Mouse (Mus musculus) inflammation-experienced regulatory T-cells, adult 6 months (primary cell): ENCODE data around the gene Gm12394. TPM values are rescaled to one million over a fixed set of nuclear protein-coding genes. Genes with fewer than 3 reads are reported as not detected.
"Not testable (repeated sequence)": the region's sequence is repeated elsewhere in the genome, so short reads cannot be mapped to it uniquely, and the experiment has no call there.

ENCODE experiments used
- ATAC-seq: one replicate; pipeline ENCODE4 v1.8.0; 2017
- polyA plus RNA-seq, 3 experiments: library from polyadenylated mRNA; unstranded; fragments of 100-300 nt; shearing (Covaris generic); gene quantifications; one replicate each; pipeline ENCODE4 v1.2.1; 2017

Gm12394 gene
- not detected for polyA plus RNA-seq

- ATAC-seq: not testable (repeated sequence)
Measured at GRCm38 (mm10) chr4:42856671-42857070, at the start of gene Gm12394. Gene Gm12394, minus strand, starts transcription at chr4:42856771.

- no peak for ATAC-seq
Measured at GRCm38 (mm10) chr4:42904966-42905365, 48.4 kb upstream of the Gm12394 start.

GRCm38 (mm10) chr4:42904523-42904922, 48.0 kb upstream of the Gm12394 start:
- ATAC-seq: no peak

DNA sequence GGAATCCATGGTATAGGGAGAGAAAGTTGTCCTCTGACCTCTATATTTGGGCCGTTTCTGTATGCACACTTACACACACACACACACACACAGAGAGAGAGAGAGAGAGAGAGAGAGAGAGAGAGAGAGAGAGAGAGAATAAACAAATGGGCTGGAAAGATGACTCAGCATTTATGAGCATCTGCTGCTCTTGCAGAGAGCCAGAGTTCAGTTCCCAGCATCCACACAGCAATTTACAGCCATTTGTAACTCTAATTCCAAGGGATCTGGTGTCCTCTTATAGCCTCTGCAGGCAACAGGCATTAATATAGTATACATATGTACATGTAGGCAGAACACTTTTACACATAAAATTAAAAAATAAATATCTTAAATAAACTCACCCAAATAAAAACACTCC, 47.4 kb upstream of the Gm12394 start:
- no peak for ATAC-seq

DNA sequence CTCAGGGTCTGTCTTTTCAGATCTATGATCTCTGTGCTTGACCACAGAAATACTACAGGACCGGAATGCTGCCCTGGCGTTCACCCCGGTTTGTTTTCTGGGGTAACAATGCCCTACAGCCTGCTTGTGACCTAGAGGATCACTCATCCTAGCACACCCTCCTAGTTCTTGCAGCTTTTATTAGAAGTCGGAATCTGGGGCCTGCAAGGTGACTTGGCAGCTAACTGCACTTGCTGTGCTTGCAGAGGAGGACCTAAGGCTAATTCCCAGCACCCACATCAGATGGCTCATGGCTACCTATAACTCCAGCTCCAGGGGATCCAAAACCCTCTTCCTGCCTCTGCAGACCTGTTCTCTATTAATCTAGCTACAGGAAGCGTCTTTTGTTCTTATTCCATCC, 46.2 kb upstream of the Gm12394 start:
- no peak for ATAC-seq

DNA sequence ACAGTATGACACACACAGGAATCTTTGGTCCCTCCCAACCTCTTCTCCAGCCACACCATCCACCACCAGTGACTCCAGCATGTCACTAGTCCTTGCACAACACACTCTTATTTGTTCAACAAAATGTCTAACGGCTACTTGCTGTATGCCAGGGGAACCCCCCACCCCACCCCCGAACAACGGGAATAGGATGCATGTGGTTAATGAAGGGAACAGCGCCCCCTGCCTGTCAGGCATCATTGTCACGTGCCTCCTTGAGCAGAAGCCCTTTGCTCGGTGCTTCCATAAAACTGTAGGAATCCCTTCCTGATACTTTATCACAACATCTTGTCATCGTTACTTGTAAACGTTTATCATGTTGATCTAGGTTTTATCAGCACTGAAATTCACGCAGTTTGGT, 45.6 kb upstream of the Gm12394 start:
- ATAC-seq: no peak

- ATAC-seq: no peak
Measured at GRCm38 (mm10) chr4:42900878-42901277, 44.3 kb upstream of the Gm12394 start.

GRCm38 (mm10) chr4:42898914-42899313, 42.3 kb upstream of the Gm12394 start:
- no peak for ATAC-seq

- ATAC-seq: no peak
Measured at GRCm38 (mm10) chr4:42895118-42895517, 38.5 kb upstream of the Gm12394 start.

GRCm38 (mm10) chr4:42891176-42891575, 34.6 kb upstream of the Gm12394 start:
- no peak for ATAC-seq

DNA sequence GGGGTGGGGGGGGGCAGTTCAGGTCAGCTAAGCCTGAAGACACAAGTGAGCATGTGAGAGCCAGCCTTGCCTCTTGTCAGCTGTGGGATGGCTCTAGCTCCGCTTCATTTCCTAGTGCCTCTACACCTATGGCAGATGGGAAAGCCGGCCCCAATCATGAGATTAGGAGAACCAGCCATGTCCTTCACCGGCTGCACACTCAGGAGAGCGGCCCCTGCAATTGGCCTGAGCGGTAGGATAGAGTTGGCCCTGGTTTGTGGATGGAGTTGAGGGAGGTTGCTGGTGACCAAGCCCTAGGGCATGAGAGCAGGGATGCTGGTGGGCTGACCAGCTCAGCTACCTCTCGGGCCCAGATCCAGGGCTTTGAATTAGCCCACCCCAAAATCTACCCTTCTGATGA, 32.2 kb upstream of the Gm12394 start:
- no peak for ATAC-seq

- ATAC-seq: no peak
Measured at GRCm38 (mm10) chr4:42886926-42887325, 30.4 kb upstream of the Gm12394 start.

DNA sequence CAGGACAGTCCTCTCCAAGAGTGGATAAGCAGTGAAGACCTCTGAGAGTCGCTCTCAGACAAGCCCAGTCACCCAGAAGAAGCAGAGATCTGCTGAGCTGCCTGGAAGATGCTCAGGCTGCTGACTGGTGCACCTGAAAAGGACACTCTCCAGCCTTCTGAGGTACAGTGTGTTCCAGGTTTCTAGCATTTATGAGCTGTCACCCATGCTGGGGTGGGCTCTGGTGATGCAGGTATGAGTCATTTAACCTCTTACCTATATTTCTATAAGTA, 24.0 kb upstream of the Gm12394 start:
- no peak for ATAC-seq

DNA sequence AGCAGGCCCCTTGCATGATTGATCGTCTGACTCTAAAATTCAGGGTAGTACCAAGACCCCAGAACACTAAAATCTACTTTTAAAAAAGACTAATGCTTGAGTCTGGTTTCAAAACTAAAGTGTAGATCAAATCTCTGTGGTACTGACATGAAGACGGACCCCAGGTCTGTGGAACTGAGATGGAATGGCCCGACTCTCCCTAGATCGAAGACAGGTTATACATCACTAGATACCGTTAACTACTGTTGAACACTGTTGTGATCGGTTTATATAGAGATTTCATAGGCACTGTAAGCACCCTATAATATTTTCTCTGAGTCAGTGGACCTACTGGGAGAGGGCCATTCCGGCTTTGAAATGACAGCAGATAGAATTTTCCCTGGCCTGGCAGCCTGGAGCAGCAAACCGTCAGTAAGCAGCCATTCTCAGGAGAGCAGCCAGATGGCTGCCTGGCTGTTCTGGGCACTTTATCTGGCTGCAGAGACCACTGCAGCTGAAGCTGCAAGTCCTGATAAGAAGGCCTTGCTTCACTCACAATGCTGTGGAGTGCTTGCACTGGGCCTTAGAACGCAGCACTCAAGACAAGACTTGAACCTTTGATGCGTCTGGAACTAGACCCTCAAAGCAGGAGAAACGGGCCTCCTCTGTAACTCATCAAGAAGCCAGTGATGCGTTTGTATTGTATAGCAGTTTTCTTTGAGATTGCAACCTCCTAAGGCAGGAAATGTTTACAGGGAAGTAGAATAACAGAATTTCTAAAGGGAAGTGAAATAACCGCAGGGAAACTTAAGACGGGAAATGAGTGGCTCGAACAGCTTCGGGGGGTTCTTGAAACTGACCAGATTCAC, 23.5 kb upstream of the Gm12394 start:
- ATAC-seq: no peak

DNA sequence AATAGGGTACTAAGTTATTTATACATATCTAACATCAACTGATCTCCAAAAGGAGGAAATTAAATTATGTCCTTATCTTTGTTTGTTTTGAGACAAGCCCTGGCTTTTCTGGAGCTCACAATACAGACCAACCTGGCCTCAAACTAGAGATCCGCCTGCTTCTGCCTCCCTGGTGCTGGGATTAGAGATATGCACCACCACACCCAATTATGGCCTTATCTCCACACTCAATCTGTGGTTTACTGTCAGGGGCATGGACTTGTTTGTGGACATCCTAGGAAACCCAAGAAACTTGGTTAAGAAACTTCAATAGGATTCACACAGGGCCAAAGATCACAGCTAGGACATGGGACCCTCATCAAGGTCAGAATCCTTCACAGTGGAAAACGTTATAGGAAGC, 21.1 kb upstream of the Gm12394 start:
- no peak for ATAC-seq

GRCm38 (mm10) chr4:42876586-42877291, 20.2 kb upstream of the Gm12394 start:
- ATAC-seq: peak; percentile 78

DNA sequence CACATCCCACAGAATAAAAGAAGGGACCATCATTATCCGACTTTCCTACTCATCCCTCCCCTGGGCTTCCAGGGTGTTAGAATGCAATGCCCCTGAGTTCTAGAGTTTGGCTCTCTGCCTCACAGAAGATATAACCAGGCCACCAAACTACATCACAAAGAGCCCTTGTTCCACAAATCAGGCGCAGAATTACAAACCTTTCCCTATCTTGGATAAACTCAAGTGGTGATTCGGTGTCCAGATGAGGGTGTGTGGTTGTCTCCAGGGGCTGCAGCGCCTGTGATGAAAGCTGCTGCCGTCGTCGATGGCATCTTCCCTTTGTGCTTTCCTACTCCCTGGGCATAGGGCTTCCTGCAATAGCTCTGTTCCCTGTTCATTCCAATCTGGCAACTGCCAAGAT, 17.6 kb upstream of the Gm12394 start, which contains the start of gene Fam205c:
TSS of gene Fam205c (minus strand) at position 101 of the 400 bp plus-strand sequence.
- ATAC-seq: no peak

DNA sequence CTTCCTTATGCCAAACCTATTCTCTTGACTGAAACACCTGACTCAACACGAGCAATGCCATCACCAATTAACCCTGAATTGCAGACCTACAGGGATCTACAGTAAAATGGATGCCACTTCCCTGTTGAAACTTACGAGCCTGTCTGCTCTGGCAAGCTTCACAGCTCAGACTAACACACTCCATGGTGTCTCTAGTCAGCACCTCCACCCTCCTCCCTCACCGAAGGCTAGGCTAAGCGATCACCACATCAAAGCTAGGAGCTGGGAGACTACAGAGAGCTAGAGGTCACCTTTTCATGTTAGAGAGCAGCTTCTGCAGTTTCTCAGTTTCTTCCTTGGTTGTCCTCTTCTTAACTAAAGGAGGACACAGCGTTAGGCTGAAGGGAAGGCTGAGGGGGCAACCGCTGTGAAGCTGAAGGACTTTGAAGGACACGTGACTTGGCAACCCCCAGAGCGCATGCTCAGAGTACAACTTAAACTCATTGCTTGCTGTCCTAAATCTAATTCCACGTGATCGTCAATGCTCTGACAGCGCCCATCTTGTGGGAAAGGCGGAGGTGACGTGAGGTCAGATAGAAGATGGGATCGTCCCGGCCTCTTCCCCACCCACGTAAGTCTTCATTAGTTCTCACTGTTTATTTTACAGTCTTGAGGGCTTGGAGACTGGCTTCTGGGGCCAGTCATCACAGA, 16.3 kb upstream of the Gm12394 start:
- no peak for ATAC-seq

GRCm38 (mm10) chr4:42872151-42872550, 15.6 kb upstream of the Gm12394 start:
- no peak for ATAC-seq

DNA sequence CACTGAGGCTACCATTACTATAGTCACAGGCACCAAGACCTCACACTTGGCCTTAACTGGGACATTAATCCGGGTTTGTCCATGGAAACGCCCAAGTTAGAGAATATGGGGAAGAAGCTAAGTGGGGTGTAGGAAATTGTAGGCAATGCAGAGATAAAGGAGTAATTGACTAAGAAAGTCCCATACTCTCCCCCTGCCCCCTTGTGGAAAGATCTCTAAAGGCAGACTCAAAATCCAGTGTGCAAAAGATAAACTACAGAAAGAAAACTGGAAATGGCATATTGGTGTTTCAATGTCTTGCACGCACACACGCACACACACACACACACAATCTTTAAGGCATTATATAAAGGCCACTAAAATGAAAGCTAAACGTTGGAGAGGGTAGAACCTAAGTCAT, 14.2 kb upstream of the Gm12394 start:
- no peak for ATAC-seq

GRCm38 (mm10) chr4:42868193-42868592, 11.6 kb upstream of the Gm12394 start:
- no peak for ATAC-seq

GRCm38 (mm10) chr4:42867390-42867789, 10.8 kb upstream of the Gm12394 start:
- no peak for ATAC-seq

GRCm38 (mm10) chr4:42863487-42863886, 6.9 kb upstream of the Gm12394 start:
- not testable (repeated sequence) for ATAC-seq

- ATAC-seq: not testable (repeated sequence)
Measured at GRCm38 (mm10) chr4:42860483-42860882, 3.9 kb upstream of the Gm12394 start.
